23 mouse cellular contexts compared by ENCODE assay signal in genomic region chr15:26051415-26051814, GRCm38 (mm10).
DNase-seq lines count a peak whose midpoint lies in the region; ATAC-seq lines count a peak whose summit lies in the region.
"Had no signal": no experiment of that assay in that cellular context is flagged by ENCODE, and none has a peak within 500 bp of the region (broad histone marks: within the 10 kb centered on the region; RNA-seq: fewer than 3 reads in every experiment).

No protein-coding gene starts in this region.

- ATAC-seq in cerebellum, adult (ENCODE audit: insufficient number of reproducible peaks, low FRiP score, low TSS enrichment): no peak
- ATAC-seq: activated CD4-positive, CD25-positive, alpha-beta regulatory T cell, adult 4 months; forebrain, postnatal 0 days; intestine, postnatal 0 days; midbrain, embryonic 15.5 days had no signal

- peak; percentile 4 for DNase-seq in cerebellum, adult 8-10 months
- DNase-seq in MN1 (ENCODE audit: low spot score): peak; percentile 77
- DNase-seq in adrenal gland, adult 8-10 months: peak; percentile 9
- DNase-seq in fat pad, adult 2 months (ENCODE audit: extremely low read depth, low read depth, low spot score): peak; percentile 4
- DNase-seq in frontal cortex, postnatal 25 days (ENCODE audit: low spot score in 2 of 2): no peak
- DNase-seq in thymus, postnatal 10 days (ENCODE audit: low spot score in 2 of 2): no peak
- DNase-seq in layer of hippocampus, postnatal 14 days (ENCODE audit: low spot score in 2 of 2): no peak
- DNase-seq: cerebellum, adult 9-11 months; embryo, embryonic 11 days; forebrain, postnatal 0 days; gastrocnemius, postnatal 14 days; heart, adult 18-20 months; heart, postnatal 4 days; kidney, postnatal 25 days; lung, embryonic 14.5 days; lung, postnatal 14 days; right cerebral cortex, postnatal 25 days; spleen, adult 18-20 months; thymus, postnatal 4 days had no signal

Comparison
In these comparisons a context has a peak if more than half of its experiments do, and no peak if none do; other contexts are left out.
1. DNase-seq: peak in cerebellum, adult 8-10 months (single experiment), MN1 (single experiment), adrenal gland, adult 8-10 months (single experiment) and fat pad, adult 2 months (single experiment); none in frontal cortex, postnatal 25 days (0 of 2), thymus, postnatal 10 days (0 of 2) and layer of hippocampus, postnatal 14 days (0 of 2).